Mouse (Mus musculus) MEL (cell line): ENCODE data around the gene Pde7b. TPM values are rescaled to one million over a fixed set of nuclear protein-coding genes. Genes with fewer than 3 reads are reported as not detected.

Source experiments
- DNase-seq: peaks from one replicate; pipeline ENCODE4 v3.0.0; 2011; ENCODE audit warnings: low read depth, low spot score
- H3K27ac ChIP-seq: 2 replicates; pipeline ENCODE4 v1.5.1; 2012; ENCODE audit warnings: low read depth, mild to moderate bottlenecking, control low read depth, low read length, moderate library complexity; ENCODE audit not compliant: control insufficient read depth
- H3K27me3 ChIP-seq, 2 experiments: fragments of 150-350 bp in 1 of 2; sonication (generic) in 1 of 2; 2 replicates each; pipeline ENCODE4 v1.6.1; 2012; ENCODE audit warnings: low read length in 2 of 2, mild to moderate bottlenecking in 2 of 2, improper control_type of control experiment in 1 of 2, moderate library complexity in 1 of 2; ENCODE audit not compliant: insufficient read depth in 2 of 2, control insufficient read depth in 1 of 2
- H3K36me3 ChIP-seq, 2 experiments: 2 replicates each; pipeline ENCODE4 v1.6.1; 2012 to 2014; ENCODE audit warnings: low read length in 2 of 2, improper control_type of control experiment in 1 of 2, inconsistent platforms in 1 of 2, mild to moderate bottlenecking in 1 of 2; ENCODE audit not compliant: insufficient read depth in 2 of 2, control insufficient read depth in 1 of 2
- H3K4me1 ChIP-seq, 2 experiments: fragments of 150-350 bp in 1 of 2; sonication (generic) in 1 of 2; 2 replicates each; pipeline ENCODE4 v1.6.1; 2012; ENCODE audit warnings: low read length in 2 of 2, improper control_type of control experiment in 1 of 2, mild to moderate bottlenecking in 1 of 2; ENCODE audit not compliant: insufficient read depth in 2 of 2, control insufficient read depth in 1 of 2
- H3K4me3 ChIP-seq, 2 experiments: fragments of 150-350 bp in 1 of 2; sonication (generic) in 1 of 2; 2 replicates each; pipeline ENCODE4 v1.5.1; 2012; ENCODE audit warnings: low read depth in 2 of 2, low read length in 2 of 2, mild to moderate bottlenecking in 2 of 2, moderate library complexity in 2 of 2, control low read depth in 1 of 2, improper control_type of control experiment in 1 of 2; ENCODE audit not compliant: control insufficient read depth in 1 of 2, insufficient read depth in 1 of 2
- H3K79me2 ChIP-seq: 2 replicates; pipeline ENCODE4 v1.6.1; 2012; ENCODE audit warnings: mild to moderate bottlenecking, low read length, moderate library complexity; ENCODE audit not compliant: control insufficient read depth, poor library complexity, insufficient read depth
- H3K9ac ChIP-seq: 2 replicates; pipeline ENCODE4 v1.6.1; 2012; ENCODE audit warnings: low read depth, mild to moderate bottlenecking, control low read depth, low read length, moderate library complexity; ENCODE audit not compliant: control insufficient read depth, poor library complexity, severe bottlenecking
- H3K9me3 ChIP-seq: fragments of 150-350 bp; sonication (generic); replicated peaks from 2 replicates; pipeline ENCODE4 v1.6.1; 2012; ENCODE audit warnings: mild to moderate bottlenecking, low read length, improper control_type of control experiment, moderate library complexity; ENCODE audit not compliant: insufficient read depth
- CHD2 ChIP-seq: IDR thresholded peaks from 2 replicates; pipeline ENCODE4 v1.6.1; 2011; ENCODE audit warnings: low read length, improper control_type of control experiment
- E2F4 ChIP-seq: IDR thresholded peaks from 2 replicates; pipeline ENCODE4 v1.6.1; 2011; ENCODE audit warnings: low read depth, low read length, improper control_type of control experiment, borderline replicate concordance
- ELF1 ChIP-seq: IDR thresholded peaks from 2 replicates; pipeline ENCODE4 v1.6.1; 2014; ENCODE audit warnings: low read depth, mild to moderate bottlenecking, inconsistent platforms, low read length, improper control_type of control experiment, moderate library complexity
- EP300 ChIP-seq, 2 experiments: IDR thresholded peaks; 2 replicates each; pipeline ENCODE4 v1.6.1; 2011; ENCODE audit warnings: improper control_type of control experiment in 2 of 2, low read length in 2 of 2, low read depth in 1 of 2, mild to moderate bottlenecking in 1 of 2
- GATA1 ChIP-seq: IDR thresholded peaks from 2 replicates; pipeline ENCODE4 v1.6.1; 2011; ENCODE audit warnings: low read depth, low read length, improper control_type of control experiment
- HCFC1 ChIP-seq: IDR thresholded peaks from 2 replicates; pipeline ENCODE4 v1.6.1; 2012; ENCODE audit warnings: low read depth, mild to moderate bottlenecking, inconsistent platforms, low read length, improper control_type of control experiment, moderate library complexity
- MAZ ChIP-seq: IDR thresholded peaks from 2 replicates; pipeline ENCODE4 v1.6.1; 2012; ENCODE audit warnings: low read depth, mild to moderate bottlenecking, inconsistent platforms, low read length, improper control_type of control experiment
- MEF2A ChIP-seq: IDR thresholded peaks from 2 replicates; pipeline ENCODE4 v1.6.1; 2014; ENCODE audit warnings: low read depth, mild to moderate bottlenecking, inconsistent platforms, low read length, improper control_type of control experiment; ENCODE audit not compliant: poor library complexity, insufficient replicate concordance, severe bottlenecking; ENCODE audit errors: extremely low read depth
- MXI1 ChIP-seq: IDR thresholded peaks from 2 replicates; pipeline ENCODE4 v1.6.1; 2011; ENCODE audit warnings: mild to moderate bottlenecking, low read depth, low read length, improper control_type of control experiment
- MYB ChIP-seq: IDR thresholded peaks from 2 replicates; pipeline ENCODE4 v1.6.1; 2011; ENCODE audit warnings: mild to moderate bottlenecking, low read depth, low read length, improper control_type of control experiment
- MYC ChIP-seq: IDR thresholded peaks from 2 replicates; pipeline ENCODE4 v1.6.1; 2011; ENCODE audit warnings: low read depth, mild to moderate bottlenecking, low read length, improper control_type of control experiment, moderate library complexity
- NRF1 ChIP-seq: IDR thresholded peaks from 2 replicates; pipeline ENCODE4 v1.6.1; 2014; ENCODE audit warnings: low read depth, mild to moderate bottlenecking, inconsistent platforms, low read length, improper control_type of control experiment, moderate library complexity; ENCODE audit not compliant: poor library complexity, insufficient read depth, severe bottlenecking
- POLR2A ChIP-seq, 2 experiments: IDR thresholded peaks; 2 replicates each; pipeline ENCODE4 v1.6.1; 2011 to 2012; ENCODE audit warnings: low read length in 2 of 2, mild to moderate bottlenecking in 2 of 2, control low read depth in 1 of 2, improper control_type of control experiment in 1 of 2, low read depth in 1 of 2, moderate library complexity in 1 of 2; ENCODE audit not compliant: control insufficient read depth in 1 of 2, insufficient read depth in 1 of 2, poor library complexity in 1 of 2
- POLR2AphosphoS5 ChIP-seq: IDR thresholded peaks from 2 replicates; pipeline ENCODE4 v1.6.1; 2012; ENCODE audit warnings: low read depth, borderline replicate concordance, mild to moderate bottlenecking, inconsistent platforms, low read length, moderate library complexity, mixed read lengths
- RCOR1 ChIP-seq: IDR thresholded peaks from 2 replicates; pipeline ENCODE4 v1.6.1; 2012; ENCODE audit warnings: low read depth, mild to moderate bottlenecking, inconsistent platforms, low read length, improper control_type of control experiment
- TCF12 ChIP-seq: IDR thresholded peaks from 2 replicates; pipeline ENCODE4 v1.6.1; 2014; ENCODE audit warnings: low read depth, mild to moderate bottlenecking, inconsistent platforms, low read length, improper control_type of control experiment, moderate library complexity
- UBTF ChIP-seq: IDR thresholded peaks from 2 replicates; pipeline ENCODE4 v1.6.1; 2012; ENCODE audit warnings: low read depth, mild to moderate bottlenecking, inconsistent platforms, low read length, improper control_type of control experiment, moderate library complexity, borderline replicate concordance; ENCODE audit not compliant: insufficient read depth
- USF1 ChIP-seq: IDR thresholded peaks from 2 replicates; pipeline ENCODE4 v1.6.1; 2014; ENCODE audit warnings: low read depth, mild to moderate bottlenecking, inconsistent platforms, low read length, improper control_type of control experiment, moderate library complexity
- ZC3H11A ChIP-seq: IDR thresholded peaks from 2 replicates; pipeline ENCODE4 v1.6.1; 2012; ENCODE audit warnings: low read depth, mild to moderate bottlenecking, inconsistent platforms, low read length, improper control_type of control experiment
- ZKSCAN1 ChIP-seq: IDR thresholded peaks from 2 replicates; pipeline ENCODE4 v1.6.1; 2012; ENCODE audit warnings: low read depth, mild to moderate bottlenecking, inconsistent platforms, low read length, improper control_type of control experiment, moderate library complexity
- ZNF384 ChIP-seq: IDR thresholded peaks from 2 replicates; pipeline ENCODE4 v1.6.1; 2012; ENCODE audit warnings: low read depth, mild to moderate bottlenecking, inconsistent platforms, low read length, improper control_type of control experiment
- polyA plus RNA-seq, 2 experiments: library from polyadenylated mRNA; stranded (reverse) in 1 of 2; unstranded in 1 of 2; fragments of >175 nt in 1 of 2; fragments of >200 nt in 1 of 2; gene quantifications; 2 replicates each; pipeline versions ENCODE4 v1.2.1 to v1.2.4; 2012; ENCODE audit warnings: low replicate concordance in 2 of 2, low read depth in 1 of 2; ENCODE audit not compliant: insufficient read length in 2 of 2, insufficient read depth in 1 of 2, missing spikeins in 1 of 2
- total RNA-seq: library from RNA; depleted of rRNA; stranded (reverse); fragments of 300-350 nt; gene quantifications from 2 replicates; pipeline ENCODE4 v1.2.3, GENCODE M21; 2012

Gene Pde7b
- total and polyA plus RNA-seq, 3 experiments, result 0.04 TPM; not detected in 2

- Histone ChIP-seq H3K4me3 (no peak overlapping the region), H3K9me3 (no peaks in the 10 kb centered on the region), H3K79me2 (no peaks in the 10 kb centered on the region), H3K9ac (no peak overlapping the region), H3K27ac (no peak overlapping the region), H3K4me1 (no peaks in the 10 kb centered on the region; a peak in 1 of 4 replicates), H3K36me3 (peaks cover 0 to 4% of the 10 kb centered on the region in 2 experiments; a peak in 2 of 4 replicates), H3K27me3 (no peaks in the 10 kb centered on the region; a peak in 2 of 4 replicates)
- TF ChIP-seq MYB (no peak), HCFC1 (no peak), RCOR1 (no peak), CHD2 (no peak), MAZ (no peak), NRF1 (no peak), ZKSCAN1 (no peak), TCF12 (no peak), POLR2AphosphoS5 (no peak), POLR2A (IDR thresholded peaks at IDR 0.05; ENCODE audit: control insufficient read depth in 1 of 2, insufficient read depth in 1 of 2, low read depth in 1 of 2, low read length in 2 of 2, poor library complexity in 1 of 2) (no peak), E2F4 (no peak)
- no peak for DNase-seq
These were observed 330.1 kb downstream of the Pde7b start for GRCm38 (mm10) chr10:20394815-20395214.

GRCm38 (mm10) chr10:20390568-20390967 is 334.3 kb downstream of the Pde7b start:
- TF ChIP-seq USF1, result no peak
- TF ChIP-seq EP300 (IDR thresholded peaks at IDR 0.05; ENCODE audit: low read depth in 1 of 2, low read length in 2 of 2), result no peak
- no peak for TF ChIP-seq MXI1
- no peak for TF ChIP-seq ELF1
- TF ChIP-seq GATA1, result no peak
- no peak for TF ChIP-seq UBTF
- no peak for TF ChIP-seq POLR2AphosphoS5
- no peak for TF ChIP-seq MEF2A
- no peak for TF ChIP-seq RCOR1
- no peak for TF ChIP-seq NRF1
- no peak for TF ChIP-seq ZC3H11A
- no peak for TF ChIP-seq ZNF384
- no peak for TF ChIP-seq MYC
- no peak overlapping the region for H3K4me3 ChIP-seq
- DNase-seq, result no peak
- H3K27ac ChIP-seq, result no peak overlapping the region
- H3K9ac ChIP-seq, result no peak overlapping the region
- H3K79me2 ChIP-seq, result no peaks in the 10 kb centered on the region
- no peaks in the 10 kb centered on the region for H3K9me3 ChIP-seq
- peaks cover 0 to 2% of the 10 kb centered on the region in 2 experiments; a peak in 3 of 4 replicates for H3K27me3 ChIP-seq
- no peaks in the 10 kb centered on the region for H3K4me1 ChIP-seq
- no peaks in the 10 kb centered on the region for H3K36me3 ChIP-seq
